ENCODE assay signal across 12 mouse cellular contexts in genomic region chr17:45402601-45403000, GRCm38 (mm10). TPM values are rescaled to one million over a fixed set of nuclear protein-coding genes. Genes with fewer than 3 reads are reported as not detected.
DNase-seq lines count a peak whose midpoint lies in the region; TF ChIP-seq lines count a peak whose summit lies in the region.
"Had no signal": no experiment of that assay in that cellular context is flagged by ENCODE, and none has a peak within 500 bp of the region (broad histone marks: within the 10 kb centered on the region; RNA-seq: fewer than 3 reads in every experiment).

No protein-coding gene starts in this region.

- TF ChIP-seq POLR2A in embryonic fibroblast, embryonic 13.5 days (IDR thresholded peaks at IDR 0.05; ENCODE audit: low read depth, low read length), result no peak

- peaks cover 23% of the 10 kb centered on the region for H3K4me1 ChIP-seq in embryonic fibroblast, embryonic 13.5 days (ENCODE audit: control insufficient read depth, insufficient read depth, low read length)
- H3K4me1 ChIP-seq: midbrain, embryonic 12.5 days had no signal

- DNase-seq in kidney, adult 18-20 months, result peak; percentile 34
- no peak for DNase-seq in kidney, postnatal 25 days
- peak; percentile 35 for DNase-seq in adipocyte (ENCODE audit: low spot score)
- DNase-seq in kidney, postnatal 36 days, result peak; percentile 28 to 34
- DNase-seq in left cerebral cortex, adult 11 months (ENCODE audit: low spot score), result no peak
- DNase-seq in ovary, postnatal 10 days (ENCODE audit: low spot score), result no peak
- no peak for DNase-seq in retina, embryonic 14.5 days (ENCODE audit: low spot score)

- H3K4me3 ChIP-seq in embryonic fibroblast, embryonic 13.5 days (ENCODE audit: insufficient read depth, low read length), result no peak overlapping the region
- H3K4me3 ChIP-seq: heart, embryonic 13.5 days; limb, embryonic 12.5 days; midbrain, embryonic 12.5 days had no signal

- no peak for TF ChIP-seq CTCF in embryonic fibroblast, embryonic 13.5 days (IDR thresholded peaks at IDR 0.05; ENCODE audit: borderline replicate concordance, insufficient read depth, low read length)

- H3K27ac ChIP-seq in embryonic fibroblast, embryonic 13.5 days (ENCODE audit: insufficient read depth, low read length), result peak overlapping the region; percentile 66
- H3K27ac ChIP-seq: heart, embryonic 13.5 days; limb, embryonic 12.5 days; liver, embryonic 14.5 days; midbrain, embryonic 12.5 days had no signal

RNA-seq across cellular contexts. Expression of gene Cdc5l, which starts 30.9 kb away (rescaled TPM):
- 38.6 and 52.1 TPM in 2 replicates for polyA plus RNA-seq in embryonic fibroblast, embryonic 13.5 days (2011; ENCODE audit: insufficient read length, low read depth, missing spikeins)

Comparison
In these comparisons a context has a peak if more than half of its experiments do, and no peak if none do; other contexts are left out.
1. DNase-seq: peak in kidney, adult 18-20 months (single experiment), adipocyte (single experiment) and kidney, postnatal 36 days (2 of 2); none in kidney, postnatal 25 days (0 of 2), left cerebral cortex, adult 11 months (single experiment), ovary, postnatal 10 days (single experiment) and retina, embryonic 14.5 days (single experiment).